Mouse (Mus musculus) mouse embryonic stem cell (cell line): ENCODE data around the gene Slc25a41.

ENCODE experiments used
- in situ Hi-C, 2 experiments: fragments of 300-500 bp; cut with MboI; formaldehyde crosslinking; loops; 1 replicate in 1 of 2; 3 replicates in 1 of 2; pipeline ENCODE4 v1.14.3; 2019 to 2020; ENCODE audit warnings: low sequenced_read_pairs in 2 of 2, low pct_unique_long_range_greater_than_20kb in 1 of 2, mixed read lengths in 1 of 2; ENCODE audit not compliant: unreplicated experiment in 1 of 2

Slc25a41 gene

DNA sequence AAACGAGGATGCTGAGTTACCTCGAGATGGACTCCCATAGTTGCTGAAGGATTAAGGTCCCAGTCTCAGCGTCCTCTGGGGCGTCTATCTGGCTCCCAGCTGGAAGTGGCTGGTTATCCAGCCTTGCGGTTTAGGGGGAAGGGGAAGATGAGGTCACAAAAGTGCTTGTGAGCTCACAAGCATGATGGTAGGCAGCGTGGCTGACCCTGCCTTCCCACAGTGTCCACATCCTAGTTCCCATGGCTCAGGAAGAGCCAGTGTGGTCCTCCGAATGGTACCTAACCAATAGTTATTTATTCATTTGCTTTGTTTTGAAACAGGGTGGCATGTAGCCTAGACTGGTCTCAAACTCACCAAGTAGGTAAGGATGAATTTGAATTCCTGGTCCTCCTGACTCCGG lies at the start of gene Slc25a41:
Slc25a41 (minus strand) TSS at position 101 of the 400 bp plus-strand sequence.
- in situ Hi-C loops: no loop called here

- in situ Hi-C loops: no loop called here
Measured at GRCm38 (mm10) chr17:57087049-57087832, 45.8 kb upstream of the Slc25a41 start, which contains the start of gene Tubb4a. Gene Tubb4a (minus strand): TSS chr17:57087782.

DNA sequence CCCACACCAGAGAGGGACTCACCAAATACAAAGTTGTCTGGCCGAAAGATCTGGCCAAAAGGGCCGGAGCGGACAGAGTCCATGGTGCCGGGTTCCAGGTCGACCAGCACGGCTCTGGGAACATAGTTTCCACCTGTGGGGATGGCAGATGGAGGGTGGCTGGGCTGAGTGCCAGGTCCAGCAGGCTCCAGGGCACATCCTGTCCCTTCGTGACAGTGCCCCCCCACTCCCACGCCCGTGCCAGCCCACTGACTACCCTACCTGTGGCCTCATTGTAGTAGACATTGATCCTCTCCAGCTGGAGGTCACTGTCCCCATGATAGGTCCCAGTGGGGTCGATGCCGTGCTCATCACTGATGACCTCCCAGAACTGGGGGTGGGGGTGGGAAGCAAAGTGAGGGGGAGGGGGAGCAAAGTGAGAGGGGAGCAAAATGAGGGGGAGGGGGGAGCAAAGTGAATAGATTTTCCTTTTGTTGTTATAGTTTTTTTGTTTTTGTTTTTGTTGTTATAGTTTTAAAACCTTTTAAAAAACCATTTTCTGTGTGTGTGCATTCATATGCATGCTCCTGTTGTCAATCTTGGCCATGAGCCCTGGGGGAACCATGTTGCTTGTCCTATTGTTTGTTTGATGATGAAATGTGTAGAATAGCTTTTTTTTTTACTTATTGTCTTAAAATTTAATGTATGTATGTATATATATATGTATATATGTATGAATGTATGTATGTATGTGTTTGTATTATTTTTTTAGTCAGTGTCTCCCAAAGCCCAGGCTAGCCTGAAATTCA lies 44.7 kb upstream of the Slc25a41 start:
- in situ Hi-C loops: no loop called here

GRCm38 (mm10) chr17:57082481-57082880 lies 41.0 kb upstream of the Slc25a41 start:
- in situ Hi-C loops: no loop called here

DNA sequence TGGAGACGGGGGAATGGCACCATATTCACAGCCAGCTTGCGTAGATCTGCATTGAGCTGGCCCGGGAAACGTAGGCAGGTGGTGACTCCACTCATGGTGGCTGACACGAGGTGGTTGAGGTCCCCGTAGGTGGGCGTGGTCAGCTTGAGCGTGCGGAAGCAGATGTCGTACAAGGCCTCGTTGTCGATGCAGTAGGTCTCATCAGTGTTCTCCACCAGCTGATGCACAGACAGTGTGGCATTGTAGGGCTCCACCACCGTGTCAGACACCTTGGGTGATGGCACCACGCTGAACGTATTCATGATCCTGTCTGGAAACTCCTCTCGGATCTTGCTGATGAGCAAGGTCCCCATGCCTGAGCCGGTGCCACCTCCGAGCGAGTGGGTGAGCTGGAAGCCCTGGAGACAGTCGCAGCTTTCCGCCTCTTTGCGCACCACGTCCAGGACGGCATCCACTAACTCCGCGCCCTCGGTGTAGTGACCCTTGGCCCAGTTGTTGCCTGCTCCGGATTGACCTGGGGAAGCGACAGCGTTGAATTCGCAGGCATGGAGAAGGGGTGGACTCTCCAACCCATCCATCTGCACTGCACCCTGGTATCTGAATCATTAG lies 39.9 kb upstream of the Slc25a41 start:
- in situ Hi-C loops: no loop called here

DNA sequence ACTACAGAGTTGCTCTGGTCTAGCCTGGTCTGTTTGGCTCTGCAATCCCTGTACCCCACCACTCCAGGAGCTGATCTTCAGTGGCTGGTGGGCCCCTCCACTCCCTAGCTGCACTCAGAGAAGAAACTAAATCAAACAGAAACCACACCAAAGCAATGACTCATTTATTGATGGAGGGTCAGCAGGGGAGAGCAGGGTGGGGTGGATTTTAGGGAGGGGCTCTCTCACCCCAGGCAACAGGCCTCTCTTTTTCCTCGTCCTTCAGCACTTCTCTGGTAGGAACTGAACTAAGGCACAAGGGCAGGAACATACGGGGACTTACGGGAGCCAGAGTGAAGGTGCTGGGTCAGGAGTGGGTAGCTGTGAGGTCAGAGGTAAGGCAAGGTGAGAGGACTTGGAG lies 38.5 kb upstream of the Slc25a41 start:
- in situ Hi-C loops: no loop called here

DNA sequence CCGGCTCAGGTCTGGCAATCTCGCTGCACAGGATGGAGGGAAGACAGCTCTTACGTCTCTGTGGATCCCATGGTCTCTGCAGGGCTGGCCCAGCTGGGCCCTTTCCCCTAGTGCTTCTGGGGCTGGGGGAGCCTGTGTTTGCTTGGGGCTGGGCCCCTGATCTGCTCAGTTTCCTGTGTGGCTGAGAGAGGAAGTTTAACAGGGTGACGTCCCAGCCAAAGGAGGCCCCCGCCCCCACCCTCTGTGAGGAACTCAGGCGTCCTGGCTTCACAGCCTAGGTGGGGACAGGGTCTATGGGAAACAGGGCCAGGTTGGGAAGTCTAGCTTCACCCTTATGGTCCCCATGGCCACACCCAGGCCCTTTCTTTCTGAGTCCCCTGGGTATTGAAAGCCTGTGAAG lies 36.9 kb upstream of the Slc25a41 start, which contains the start of gene Dennd1c:
Dennd1c (minus strand) TSS at position 179 of the 400 bp plus-strand sequence.
- in situ Hi-C loops: no loop called here

- in situ Hi-C loops: no loop called here
Measured at GRCm38 (mm10) chr17:57076916-57077315, 35.5 kb upstream of the Slc25a41 start.

DNA sequence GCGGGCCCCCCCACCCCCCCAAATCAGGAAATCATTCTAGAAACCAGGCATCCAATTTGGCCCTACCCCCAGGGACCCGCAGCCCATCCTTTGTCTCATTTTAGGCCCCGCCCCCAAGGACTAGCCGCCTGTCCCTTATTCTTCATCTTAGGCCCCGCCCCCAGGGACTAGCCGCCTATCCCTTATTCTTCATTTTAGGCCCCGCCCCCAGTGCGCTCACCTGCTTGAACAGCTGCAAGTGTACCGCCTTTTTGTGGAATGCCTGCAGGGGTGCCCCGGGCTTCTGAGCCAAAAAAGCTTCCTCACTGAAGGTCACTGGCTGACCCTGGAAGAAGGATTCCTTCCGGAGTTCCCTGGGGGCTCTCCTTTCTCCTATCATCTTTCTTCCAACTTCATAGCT lies 29.2 kb upstream of the Slc25a41 start:
- in situ Hi-C loops: no loop called here

DNA sequence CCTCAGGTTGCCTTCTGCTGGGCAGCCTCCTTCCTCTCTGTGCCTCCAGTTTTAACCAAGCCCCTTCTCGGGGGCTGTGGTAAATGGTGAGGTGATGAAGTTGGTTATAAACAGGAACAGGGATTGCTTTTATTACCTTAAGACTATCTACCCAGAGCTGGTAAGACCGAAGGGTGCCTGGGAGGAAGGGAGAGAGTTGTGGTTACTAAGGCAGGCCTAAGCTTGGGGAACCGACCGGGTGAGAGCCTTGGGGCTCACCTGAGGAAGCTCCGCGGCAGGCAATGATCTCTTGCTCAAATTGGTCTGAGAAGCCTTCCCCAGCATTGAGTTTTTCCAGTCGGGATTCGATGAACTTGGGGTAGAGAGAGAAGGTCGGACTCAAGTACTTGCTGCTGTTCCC lies 28.8 kb upstream of the Slc25a41 start:
- in situ Hi-C loops: no loop called here

GRCm38 (mm10) chr17:57066908-57067307 lies 25.5 kb upstream of the Slc25a41 start:
- in situ Hi-C loops: no loop called here

DNA sequence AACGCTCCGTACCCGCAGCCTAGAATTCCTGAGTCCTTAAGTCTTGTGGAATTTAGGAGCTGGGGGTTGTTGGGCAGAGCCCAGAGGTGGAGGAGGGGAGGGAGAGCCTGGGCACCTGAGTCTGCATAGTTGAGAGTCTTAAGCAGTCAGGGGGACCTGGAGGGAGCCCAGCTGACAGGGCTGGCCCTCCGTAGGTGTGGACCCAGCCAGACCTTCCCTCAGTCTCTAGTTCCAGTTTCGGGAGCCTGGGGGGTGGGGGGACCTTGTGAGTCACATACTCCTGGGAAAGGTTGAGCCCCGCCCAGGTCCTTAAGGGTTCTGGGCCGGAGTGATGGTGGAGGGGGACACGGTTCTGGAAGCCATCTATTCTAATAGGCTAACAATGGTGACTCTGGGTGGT lies 21.6 kb upstream of the Slc25a41 start:
- in situ Hi-C loops: no loop called here

- in situ Hi-C loops: no loop called here
Measured at GRCm38 (mm10) chr17:57062548-57062947, 21.1 kb upstream of the Slc25a41 start.

DNA sequence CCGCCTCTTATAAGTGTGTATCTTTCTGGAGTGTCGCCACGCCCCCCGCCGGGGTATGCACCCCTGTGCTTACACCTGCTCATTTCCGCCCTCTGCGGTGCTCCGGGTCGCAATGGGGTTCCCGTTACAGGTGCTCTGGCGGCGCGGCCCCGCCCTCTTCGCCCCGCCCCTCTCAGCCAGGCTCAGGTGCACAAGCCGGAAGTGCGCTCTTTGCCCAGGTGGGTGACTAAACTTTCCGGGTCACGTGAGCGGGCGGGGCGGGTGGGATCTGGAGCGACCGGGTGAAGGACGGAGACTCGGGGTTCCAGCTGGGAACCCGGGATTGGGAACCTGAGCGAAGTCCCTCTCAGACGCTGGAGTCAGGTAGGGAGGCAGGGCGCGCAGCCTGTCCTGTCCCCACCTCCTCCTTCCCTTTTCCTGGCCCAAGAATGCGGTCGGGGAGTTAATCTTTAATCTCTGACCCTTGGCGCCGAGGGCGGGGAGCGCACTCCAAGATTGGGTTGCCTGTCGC lies 20.6 kb upstream of the Slc25a41 start:
- in situ Hi-C loops: no loop called here

DNA sequence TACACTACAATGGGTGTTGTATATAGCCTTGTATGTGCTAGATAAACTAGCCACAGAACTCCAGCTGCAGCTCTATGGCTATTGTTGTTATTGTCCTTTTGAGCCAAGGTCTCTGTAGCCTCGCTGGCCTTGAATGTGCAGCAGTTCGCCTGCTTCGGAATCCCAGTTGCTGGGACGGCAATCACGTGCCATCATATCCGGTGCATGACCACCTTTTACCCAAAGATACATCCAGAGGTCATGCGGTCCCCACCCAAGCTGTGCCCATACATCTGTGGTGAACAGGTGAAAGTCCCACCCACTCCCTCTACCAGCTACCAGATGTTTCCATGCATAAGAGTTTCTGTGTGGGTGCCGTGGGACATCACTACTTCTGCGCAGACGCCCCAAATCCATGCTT lies 19.6 kb upstream of the Slc25a41 start:
- in situ Hi-C loops: no loop called here

- in situ Hi-C loops: no loop called here
Measured at GRCm38 (mm10) chr17:57060231-57060801, 18.9 kb upstream of the Slc25a41 start.

DNA sequence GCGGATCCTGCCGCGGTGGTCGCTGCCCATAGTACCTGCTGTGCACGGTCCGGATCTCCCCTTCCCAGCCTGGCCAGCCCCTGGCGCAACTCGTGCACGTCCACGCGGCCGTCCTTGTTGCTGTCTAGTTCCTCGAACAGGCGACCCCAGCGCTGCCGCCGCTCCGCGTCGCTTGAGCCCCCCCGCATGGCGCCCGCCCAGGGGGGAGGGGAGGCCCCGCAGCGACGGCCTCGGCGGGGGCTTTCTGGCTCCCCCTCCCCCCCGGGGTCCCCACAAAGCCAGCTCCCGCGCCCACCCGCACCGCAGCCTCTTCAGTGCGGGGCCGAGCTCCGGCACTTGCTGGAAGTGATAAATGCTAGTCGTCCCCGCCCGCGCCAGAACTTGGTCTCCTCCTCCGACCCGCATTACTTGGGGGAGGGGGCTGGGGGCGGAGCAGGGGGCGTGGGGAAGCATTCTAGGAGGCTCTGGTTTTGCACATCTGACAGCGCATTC lies 18.1 kb upstream of the Slc25a41 start, which contains the start of gene Slc25a23:
Slc25a23 (minus strand) TSS at position 378 of the 492 bp plus-strand sequence.
- in situ Hi-C loops: loop anchor here in 1 of 2 experiments (10.0 kb wide), 1 partner anchor 105 kb away; no protein-coding TSS in a partner anchor

DNA sequence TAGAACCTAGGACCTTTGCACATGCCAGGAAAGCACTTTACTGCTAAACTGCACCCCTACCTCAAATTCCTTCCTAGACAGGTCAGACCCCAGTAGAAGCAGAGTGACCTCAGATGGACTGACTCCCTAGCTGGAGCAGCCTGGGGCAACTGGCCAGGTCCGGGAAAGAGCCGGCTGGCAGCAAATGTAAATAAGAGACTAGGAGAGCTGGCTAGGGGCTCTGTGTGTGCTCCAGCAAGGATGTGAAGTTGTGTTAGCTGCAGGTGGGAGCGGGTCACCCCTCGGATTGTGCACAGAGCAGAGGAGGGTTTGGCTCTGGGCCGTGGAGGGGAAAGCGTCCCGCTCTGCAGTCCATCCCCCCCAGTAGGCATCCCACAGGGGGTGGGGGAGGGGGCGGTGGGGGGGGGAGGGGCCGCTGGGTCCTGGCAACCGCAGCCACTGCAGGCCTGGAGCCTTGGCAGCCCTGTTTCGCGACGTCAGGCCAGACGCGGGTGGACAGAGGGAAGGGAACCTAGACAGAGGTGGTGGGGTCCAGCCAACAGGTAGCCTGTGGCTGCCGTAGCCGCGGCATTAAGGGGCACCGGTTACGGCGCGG lies 17.5 kb upstream of the Slc25a41 start, which contains the start of gene Crb3:
Crb3 (plus strand) TSS at position 215 of the 595 bp plus-strand sequence.
- in situ Hi-C loops: loop anchor here in 1 of 2 experiments (10.0 kb wide), 1 partner anchor 106 kb away; no protein-coding TSS in a partner anchor
